ENCODE assay signal across 8 mouse cellular contexts in genomic region chr1:136306424-136306823, GRCm38 (mm10). TPM values are rescaled to one million over a fixed set of nuclear protein-coding genes. Genes with fewer than 3 reads are reported as not detected.
A peak's percentile ranks its signal among the peaks of the same experiment; 100 is the strongest.
DNase-seq lines count a peak whose midpoint lies in the region; ATAC-seq and TF ChIP-seq lines count a peak whose summit lies in the region.

No protein-coding gene starts in this region.

- no peak for TF ChIP-seq EP300 in MEL (IDR thresholded peaks at IDR 0.05; ENCODE audit: low read depth in 1 of 2, low read length in 2 of 2)

- no peak for ATAC-seq in kidney, embryonic 15.5 days (replicated peaks; ENCODE audit: low FRiP score)

- H3K27me3 ChIP-seq in kidney, adult 2 months (replicated peaks; ENCODE audit: control insufficient read depth, insufficient read depth, low read length) = no peaks in the 10 kb centered on the region
- no peaks in the 10 kb centered on the region for H3K27me3 ChIP-seq in kidney, embryonic 15.5 days
- no peaks in the 10 kb centered on the region for H3K27me3 ChIP-seq in MEL (ENCODE audit: control insufficient read depth in 1 of 2, insufficient read depth in 2 of 2, low read length in 2 of 2)

- no peak overlapping the region for H3K27ac ChIP-seq in kidney, adult 2 months (ENCODE audit: insufficient read depth, low read depth, low read length)
- H3K27ac ChIP-seq in kidney, embryonic 15.5 days = no peak overlapping the region
- no peak overlapping the region for H3K27ac ChIP-seq in MEL (ENCODE audit: control insufficient read depth, low read depth, low read length)

- H3K4me1 ChIP-seq in kidney, adult 2 months (ENCODE audit: control insufficient read depth, insufficient read depth, low read length) = no peaks in the 10 kb centered on the region
- no peaks in the 10 kb centered on the region for H3K4me1 ChIP-seq in kidney, embryonic 15.5 days
- H3K4me1 ChIP-seq in MEL (ENCODE audit: control insufficient read depth in 1 of 2, insufficient read depth in 2 of 2, low read length in 2 of 2) = peaks cover 0 to 6% of the 10 kb centered on the region in 2 experiments; a peak in 2 of 4 replicates

- no peak for TF ChIP-seq POLR2A in kidney, adult 2 months (IDR thresholded peaks at IDR 0.05; ENCODE audit: low read depth, low read length)
- no peak for TF ChIP-seq POLR2A in MEL (IDR thresholded peaks at IDR 0.05; ENCODE audit: control insufficient read depth in 1 of 2, insufficient read depth in 1 of 2, low read depth in 1 of 2, low read length in 2 of 2, poor library complexity in 1 of 2)

- 59% methylated on average over 3 of the region's 3 CpGs for WGBS in kidney, adult 2 months
- 85% methylated on average over 3 of the region's 3 CpGs for WGBS in kidney, embryonic 15.5 days
- WGBS in large intestine, adult 2 months = 46% methylated on average over 3 of the region's 3 CpGs

- H3K36me3 ChIP-seq in kidney, adult 2 months (ENCODE audit: control insufficient read depth, insufficient read depth, low read length) = no peaks in the 10 kb centered on the region
- H3K36me3 ChIP-seq in kidney, embryonic 15.5 days = peaks cover 15% of the 10 kb centered on the region
- H3K36me3 ChIP-seq in MEL (ENCODE audit: control insufficient read depth in 1 of 2, insufficient read depth in 2 of 2, low read length in 2 of 2) = peaks cover 0 to 2% of the 10 kb centered on the region in 2 experiments; a peak in 3 of 4 replicates

- peak; percentile 31; the same call in 1 of the 2 replicates for TF ChIP-seq CTCF in kidney, adult 2 months (conservative IDR thresholded peaks at IDR 0.05; ENCODE audit: insufficient read depth, insufficient read length, low read depth, low read length)
- peak in 2 of 3 experiments; percentile 30 to 65; a peak in 4 of 6 replicates for TF ChIP-seq CTCF in MEL (IDR thresholded peaks at IDR 0.05 in 2 of 3, conservative IDR thresholded peaks at IDR 0.05 in 1 of 3; ENCODE audit: control insufficient read depth in 1 of 3, insufficient read depth in 1 of 3, low read depth in 2 of 3, low read length in 3 of 3, poor library complexity in 1 of 3, severe bottlenecking in 1 of 3)

- no peak overlapping the region for H3K4me2 ChIP-seq in kidney, embryonic 15.5 days

- peak; percentile 55 for TF ChIP-seq RAD21 in MEL (IDR thresholded peaks at IDR 0.05; ENCODE audit: low read depth, low read length)

- peaks cover 4% of the 10 kb centered on the region; the same call in 1 of the 2 replicates for H3K79me2 ChIP-seq in MEL (ENCODE audit: control insufficient read depth, insufficient read depth, low read length, poor library complexity)

- peak; percentile 56 for DNase-seq in kidney, adult 2 months
- DNase-seq in A20 (ENCODE audit: low read depth, low spot score) (peak; percentile 45), MEL (ENCODE audit: low read depth, low spot score) (peak; percentile 58)
- peak; percentile 37 to 53 for DNase-seq in cerebellum, postnatal 36 days
- peak; percentile 18 for DNase-seq in large intestine, adult 2 months (ENCODE audit: low read depth, low spot score)
- DNase-seq in thymus, postnatal 4 days = peak; percentile 49
- no peak for DNase-seq in frontal cortex, postnatal 14 days (ENCODE audit: low spot score in 2 of 2)

- no peak overlapping the region for H3K9ac ChIP-seq in kidney, embryonic 15.5 days
- no peak overlapping the region for H3K9ac ChIP-seq in MEL (ENCODE audit: control insufficient read depth, low read depth, low read length, poor library complexity, severe bottlenecking)

- no peak overlapping the region for H3K4me3 ChIP-seq in kidney, adult 2 months (ENCODE audit: insufficient read depth, low read depth, low read length)
- H3K4me3 ChIP-seq in kidney, embryonic 15.5 days (replicated peaks) = no peak overlapping the region
- no peak overlapping the region for H3K4me3 ChIP-seq in MEL (ENCODE audit: control insufficient read depth in 1 of 2, insufficient read depth in 1 of 2, low read depth in 2 of 2, low read length in 2 of 2)

- no peaks in the 10 kb centered on the region for H3K9me3 ChIP-seq in kidney, embryonic 15.5 days (replicated peaks)
- H3K9me3 ChIP-seq in MEL (replicated peaks; ENCODE audit: insufficient read depth, low read length) = no peaks in the 10 kb centered on the region

TF ChIP-seq in MEL, 35 proteins besides CTCF, POLR2A, EP300 and RAD21:
- no peak for TF ChIP-seq MAX (IDR thresholded peaks at IDR 0.05; ENCODE audit: low read length)
- peak; percentile 76 for TF ChIP-seq SMC3 (IDR thresholded peaks at IDR 0.05; ENCODE audit: low read depth, low read length)
- peak; percentile 29 for TF ChIP-seq ZC3H11A (IDR thresholded peaks at IDR 0.05; ENCODE audit: low read depth, low read length)
- no peak for TF ChIP-seq POLR2AphosphoS5 (IDR thresholded peaks at IDR 0.05; ENCODE audit: borderline replicate concordance, low read depth, low read length)

RNA-seq across cellular contexts. Expression of gene Camsap2, which starts 39.5 kb away (rescaled TPM):
- polyA plus RNA-seq in kidney, adult 2 months (2012; rRNA removed) = 6.9 and 8.6 TPM in 2 replicates
- polyA plus RNA-seq in kidney, embryonic 15.5 days (2015; fragmentation: Nextera tagmentation; extraction: Ambion mirVana) = 9.0 and 9.9 TPM in 2 replicates
- total RNA-seq in MEL (2012; rRNA removed) = 7.0 and 7.6 TPM in 2 replicates
- polyA plus RNA-seq in MEL (2012; ENCODE audit: insufficient read depth in 1 of 2, insufficient read length in 2 of 2, low read depth in 1 of 2, low replicate concordance in 2 of 2, missing spikeins in 1 of 2) = 10 to 100 TPM; 10.7 to 38.3 TPM
- 1.2 and 1.3 TPM in 2 replicates for polyA plus RNA-seq in large intestine, adult 2 months (2012; rRNA removed)

RNA-seq across cellular contexts. Expression of gene Gpr25, which starts 45.8 kb away (rescaled TPM):
- 0.09 and 0.30 TPM in 2 replicates for polyA plus RNA-seq in kidney, adult 2 months (2012; rRNA removed)
- polyA plus RNA-seq in kidney, embryonic 15.5 days (2015; fragmentation: Nextera tagmentation; extraction: Ambion mirVana) = not detected in 2 replicates
- not detected in 2 replicates for total RNA-seq in MEL (2012; rRNA removed)
- not detected for polyA plus RNA-seq in MEL (2012; ENCODE audit: insufficient read depth in 1 of 2, insufficient read length in 2 of 2, low read depth in 1 of 2, low replicate concordance in 2 of 2, missing spikeins in 1 of 2)
- polyA plus RNA-seq in large intestine, adult 2 months (2012; rRNA removed) = 0.12 TPM in 1 of 2 replicates, not detected in the other

Comparison
In these comparisons a context has a peak if more than half of its experiments do, and no peak if none do; other contexts are left out.
1. DNase-seq: peak in kidney, adult 2 months (single experiment), A20 (single experiment), MEL (single experiment), cerebellum, postnatal 36 days (2 of 2), large intestine, adult 2 months (single experiment) and thymus, postnatal 4 days (single experiment); none in frontal cortex, postnatal 14 days (0 of 2).